Comparison of ENCODE assay signal across 7 mouse cellular contexts in the genomic region with DNA sequence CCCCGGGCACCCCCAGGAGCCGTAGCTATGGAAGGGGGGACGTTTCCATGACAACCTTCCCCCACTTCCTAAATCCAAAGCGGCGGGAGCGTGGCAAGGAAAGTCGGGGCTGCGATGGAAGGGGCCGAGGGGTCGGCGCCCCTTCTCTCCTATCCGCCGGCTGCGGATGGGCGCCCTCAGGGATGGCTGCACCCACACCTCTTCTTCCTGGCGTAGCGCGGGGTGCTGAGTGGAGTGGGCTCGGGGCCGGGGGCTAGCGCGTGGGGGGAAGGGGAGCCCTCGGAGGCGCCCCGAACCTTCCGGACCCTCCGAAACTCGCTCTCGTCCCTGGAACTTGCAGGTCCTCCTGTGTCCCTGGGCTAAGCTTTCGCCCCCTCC. TPM values are rescaled to one million over a fixed set of nuclear protein-coding genes. Genes with fewer than 3 reads are reported as not detected.
DNase-seq lines count a peak whose midpoint lies in the region; ATAC-seq and TF ChIP-seq lines count a peak whose summit lies in the region.

No protein-coding gene starts in this region.

- peaks cover 5% of the 10 kb centered on the region; the same call in 1 of the 2 replicates for H3K27me3 ChIP-seq in lung, postnatal 0 days (replicated peaks; ENCODE audit: insufficient read depth, low read length)
- H3K27me3 ChIP-seq in forebrain, embryonic 11.5 days (ENCODE audit: control insufficient read depth, insufficient read depth, low read length), result no peaks in the 10 kb centered on the region
- H3K27me3 ChIP-seq in intestine, embryonic 16.5 days (replicated peaks; ENCODE audit: control insufficient read depth, insufficient read depth, low read length), result peaks cover 16% of the 10 kb centered on the region
- H3K27me3 ChIP-seq in neural tube, embryonic 14.5 days (ENCODE audit: control insufficient read depth, insufficient read depth, low read length), result peaks cover 3% of the 10 kb centered on the region

- H3K9me3 ChIP-seq in lung, postnatal 0 days (ENCODE audit: low read length), result no peaks in the 10 kb centered on the region
- no peaks in the 10 kb centered on the region for H3K9me3 ChIP-seq in forebrain, embryonic 11.5 days (ENCODE audit: control insufficient read depth, low read length)
- no peaks in the 10 kb centered on the region for H3K9me3 ChIP-seq in intestine, embryonic 16.5 days (ENCODE audit: control insufficient read depth, low read length)
- H3K9me3 ChIP-seq in neural tube, embryonic 14.5 days (ENCODE audit: control insufficient read depth, low read length), result no peaks in the 10 kb centered on the region

- peak overlapping the region; percentile 87 for H3K4me2 ChIP-seq in lung, postnatal 0 days (replicated peaks; ENCODE audit: low read depth, low read length)
- H3K4me2 ChIP-seq in forebrain, embryonic 11.5 days (ENCODE audit: low read depth, low read length, severe bottlenecking), result peak overlapping the region; percentile 94
- H3K4me2 ChIP-seq in intestine, embryonic 16.5 days (ENCODE audit: low read depth, low read length), result peak overlapping the region; percentile 99
- peak overlapping the region; percentile 75 for H3K4me2 ChIP-seq in neural tube, embryonic 14.5 days (ENCODE audit: low read depth, low read length)

- peak overlapping the region; percentile 73 for H3K4me3 ChIP-seq in lung, postnatal 0 days (ENCODE audit: low read depth, low read length)
- peak overlapping the region; percentile 68 for H3K4me3 ChIP-seq in forebrain, embryonic 11.5 days (ENCODE audit: low read depth, low read length)
- H3K4me3 ChIP-seq in intestine, embryonic 16.5 days (ENCODE audit: low read length), result peak overlapping the region; percentile 64
- H3K4me3 ChIP-seq in neural tube, embryonic 14.5 days (ENCODE audit: low read depth, low read length), result peak overlapping the region; percentile 98

- no peak for TF ChIP-seq CTCF in lung, postnatal 0 days (IDR thresholded peaks at IDR 0.05)

- DNase-seq in lung, postnatal 0 days (ENCODE audit: low spot score), result no peak
- no peak for DNase-seq in lung, postnatal 36 days
- DNase-seq in forebrain, embryonic 11.5 days (ENCODE audit: low spot score), result no peak
- DNase-seq in embryo, embryonic 10 days (ENCODE audit: low spot score), result no peak
- DNase-seq in thymus, postnatal 25 days, result no peak

- peak; percentile 8 for ATAC-seq in lung, postnatal 0 days
- peak; percentile 37 for ATAC-seq in forebrain, embryonic 11.5 days (replicated peaks; ENCODE audit: low FRiP score)
- ATAC-seq in intestine, embryonic 16.5 days, result peak; percentile 50
- peak; percentile 28 for ATAC-seq in neural tube, embryonic 14.5 days (ENCODE audit: low read depth)

- no peak for TF ChIP-seq EP300 in lung, postnatal 0 days (IDR thresholded peaks at IDR 0.05)

- under 1% methylated on average over 26 of the region's 30 CpGs for WGBS in lung, postnatal 0 days
- 0% methylated on average over 21 of the region's 30 CpGs for WGBS in forebrain, embryonic 11.5 days
- under 1% methylated on average over 27 of the region's 30 CpGs for WGBS in intestine, embryonic 16.5 days
- whole genome bisulfite sequencing in neural tube, embryonic 14.5 days, result under 1% methylated on average over 22 of the region's 30 CpGs

- no peaks in the 10 kb centered on the region for H3K36me3 ChIP-seq in lung, postnatal 0 days (ENCODE audit: insufficient read depth, low read length)
- H3K36me3 ChIP-seq in forebrain, embryonic 11.5 days (ENCODE audit: control insufficient read depth, insufficient read depth, low read length), result no peaks in the 10 kb centered on the region
- H3K36me3 ChIP-seq in intestine, embryonic 16.5 days (ENCODE audit: control insufficient read depth, insufficient read depth, low read length), result no peaks in the 10 kb centered on the region
- no peaks in the 10 kb centered on the region for H3K36me3 ChIP-seq in neural tube, embryonic 14.5 days (ENCODE audit: control insufficient read depth, insufficient read depth, low read length)

- H3K27ac ChIP-seq in lung, postnatal 0 days (ENCODE audit: low read length), result peak overlapping the region; percentile 71
- H3K27ac ChIP-seq in forebrain, embryonic 11.5 days (ENCODE audit: low read depth, low read length), result peak overlapping the region; percentile 74
- peak overlapping the region; percentile 37 for H3K27ac ChIP-seq in intestine, embryonic 16.5 days (ENCODE audit: low read length)
- peak overlapping the region; percentile 89 for H3K27ac ChIP-seq in neural tube, embryonic 14.5 days (ENCODE audit: low read depth, low read length)

- no peaks in the 10 kb centered on the region; the same call in 1 of the 2 replicates for H3K4me1 ChIP-seq in lung, postnatal 0 days (ENCODE audit: insufficient read depth, low read depth, low read length)
- peaks cover 14% of the 10 kb centered on the region for H3K4me1 ChIP-seq in forebrain, embryonic 11.5 days (replicated peaks; ENCODE audit: control insufficient read depth, insufficient read depth, low read length)
- peaks cover 13% of the 10 kb centered on the region for H3K4me1 ChIP-seq in intestine, embryonic 16.5 days (ENCODE audit: control insufficient read depth, insufficient read depth, low read length)
- peaks cover 16% of the 10 kb centered on the region for H3K4me1 ChIP-seq in neural tube, embryonic 14.5 days (ENCODE audit: control insufficient read depth, insufficient read depth, low read length)

- H3K9ac ChIP-seq in lung, postnatal 0 days (replicated peaks; ENCODE audit: low read depth), result peak overlapping the region; percentile 62
- H3K9ac ChIP-seq in forebrain, embryonic 11.5 days (ENCODE audit: low read length), result peak overlapping the region; percentile 92
- peak overlapping the region; percentile 75 for H3K9ac ChIP-seq in intestine, embryonic 16.5 days (ENCODE audit: low read depth, low read length)
- peak overlapping the region; percentile 88 for H3K9ac ChIP-seq in neural tube, embryonic 14.5 days (replicated peaks; ENCODE audit: low read depth, low read length)

RNA-seq across cellular contexts. Expression of a gene that starts 0.6 kb away (rescaled TPM):
- 84.9 and 89.2 TPM in 2 replicates for polyA plus RNA-seq in lung, postnatal 0 days (2015; fragmentation: Nextera tagmentation; extraction: Ambion mirVana)
- polyA plus RNA-seq in forebrain, embryonic 11.5 days (2014; fragmentation: Nextera tagmentation; extraction: Ambion mirVana), result 105 and 112 TPM in 2 replicates
- polyA plus RNA-seq in intestine, embryonic 16.5 days (2015; fragmentation: Nextera tagmentation; extraction: Ambion mirVana), result 37.3 and 43.0 TPM in 2 replicates
- 158 and 192 TPM in 2 replicates for polyA plus RNA-seq in neural tube, embryonic 14.5 days (2014; fragmentation: Nextera tagmentation; extraction: Ambion mirVana)

Comparison
In these comparisons a context has a peak if more than half of its experiments do, and no peak if none do; other contexts are left out.
1. H3K27ac ChIP-seq: peak in every context shown above with its lines; median percentile 89 in neural tube, embryonic 14.5 days; 74 in forebrain, embryonic 11.5 days; 71 in lung, postnatal 0 days; 37 in intestine, embryonic 16.5 days.